Mouse (Mus musculus): Measurements from ENCODE around the gene Tmem141. TPM values are rescaled to one million over a fixed set of nuclear protein-coding genes. Genes with fewer than 3 reads are reported as not detected.

The Tmem141 gene
- total and polyA plus RNA-seq, 3 experiments: 10.9 to 25.3 TPM; not detected in 1

DNA sequence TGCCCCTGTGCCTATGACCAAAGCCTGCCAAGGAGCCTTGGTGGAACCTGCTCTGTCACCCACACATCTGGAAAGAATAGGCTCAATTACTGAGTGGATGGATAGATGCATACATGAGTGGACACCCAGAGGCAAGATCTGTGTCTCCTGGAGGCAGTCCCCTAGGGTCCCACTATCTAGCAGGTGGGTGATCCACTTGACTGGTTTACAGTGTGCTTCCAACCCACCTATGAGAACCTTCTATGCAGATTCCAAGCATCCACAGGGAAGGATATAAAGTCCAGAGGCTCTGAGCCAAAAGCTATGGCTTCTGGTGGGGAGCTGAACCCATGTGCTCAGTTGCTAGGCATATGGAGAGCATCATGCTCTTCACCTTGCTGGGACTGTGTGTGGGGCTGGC lies 35.8 kb upstream of the Tmem141 start, which contains the start of gene Lcn5:
TSS of gene Lcn5 (plus strand) at position 301 of the 400 bp plus-strand sequence.
- H3K79me2 ChIP-seq (ENCODE audit: control insufficient read depth, insufficient read depth, low read length, poor library complexity): no peaks in the 10 kb centered on the region
- no peak for TF ChIP-seq ZC3H11A (IDR thresholded peaks at IDR 0.05; ENCODE audit: low read depth, low read length)
- TF ChIP-seq NRF1 (IDR thresholded peaks at IDR 0.05; ENCODE audit: insufficient read depth, low read depth, low read length, poor library complexity, severe bottlenecking): no peak
- no peak for TF ChIP-seq CHD1 (IDR thresholded peaks at IDR 0.05; ENCODE audit: low read depth, low read length)
- no peak for TF ChIP-seq JUND (IDR thresholded peaks at IDR 0.05; ENCODE audit: low read depth, low read length)
- no peak for TF ChIP-seq RAD21 (IDR thresholded peaks at IDR 0.05; ENCODE audit: low read depth, low read length)
- TF ChIP-seq TCF12 (IDR thresholded peaks at IDR 0.05; ENCODE audit: low read depth, low read length): no peak
- no peak for TF ChIP-seq USF1 (IDR thresholded peaks at IDR 0.05; ENCODE audit: low read depth, low read length)
- TF ChIP-seq SMC3 (IDR thresholded peaks at IDR 0.05; ENCODE audit: low read depth, low read length): no peak
- TF ChIP-seq CTCF (IDR thresholded peaks at IDR 0.05 in 2 of 3, conservative IDR thresholded peaks at IDR 0.05 in 1 of 3; ENCODE audit: control insufficient read depth in 1 of 3, insufficient read depth in 1 of 3, low read depth in 2 of 3, low read length in 3 of 3, poor library complexity in 1 of 3, severe bottlenecking in 1 of 3): no peak
- TF ChIP-seq SIN3A (IDR thresholded peaks at IDR 0.05; ENCODE audit: low read length): no peak
- TF ChIP-seq MYC (IDR thresholded peaks at IDR 0.05; ENCODE audit: low read depth, low read length): no peak
- no peak for TF ChIP-seq MXI1 (IDR thresholded peaks at IDR 0.05; ENCODE audit: low read depth, low read length)
- H3K9ac ChIP-seq (ENCODE audit: control insufficient read depth, low read depth, low read length, poor library complexity, severe bottlenecking): no peak within 1 kb of the TSS
- no peak within 1 kb of the TSS for H3K27ac ChIP-seq (ENCODE audit: control insufficient read depth, low read depth, low read length)
- no peak for DNase-seq (ENCODE audit: low read depth, low spot score)
- no peak within 1 kb of the TSS for H3K4me3 ChIP-seq (ENCODE audit: control insufficient read depth in 1 of 2, insufficient read depth in 1 of 2, low read depth in 2 of 2, low read length in 2 of 2)
- H3K36me3 ChIP-seq (ENCODE audit: control insufficient read depth in 1 of 2, insufficient read depth in 2 of 2, low read length in 2 of 2): no peaks in the 10 kb centered on the region
- H3K9me3 ChIP-seq (replicated peaks; ENCODE audit: insufficient read depth, low read length): no peaks in the 10 kb centered on the region
- peaks cover 10 to 20% of the 10 kb centered on the region in 2 experiments; a peak in 3 of 4 replicates for H3K27me3 ChIP-seq (ENCODE audit: control insufficient read depth in 1 of 2, insufficient read depth in 2 of 2, low read length in 2 of 2)
- H3K4me1 ChIP-seq (ENCODE audit: control insufficient read depth in 1 of 2, insufficient read depth in 2 of 2, low read length in 2 of 2): no peaks in the 10 kb centered on the region

DNA sequence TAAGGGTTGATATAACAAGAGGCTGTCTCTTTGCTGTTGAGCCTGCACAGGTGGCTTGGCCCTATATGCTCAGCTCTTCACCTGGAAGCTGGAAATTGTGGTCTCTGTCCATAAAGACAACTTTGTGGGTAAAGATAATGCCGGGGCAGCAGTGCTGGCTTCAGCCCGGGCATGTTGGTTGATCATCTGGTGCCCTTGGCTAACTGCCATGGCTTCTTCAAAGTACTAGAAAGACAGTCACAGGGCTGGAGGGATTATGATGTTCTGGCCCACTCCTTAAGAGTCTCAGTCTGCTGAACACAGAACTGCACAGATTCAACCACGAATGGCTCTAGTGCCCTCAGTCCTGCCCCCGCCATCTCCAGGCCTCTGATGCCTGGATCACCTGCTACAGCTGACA lies 35.4 kb upstream of the Tmem141 start:
- no peak overlapping the region for H3K27ac ChIP-seq (ENCODE audit: control insufficient read depth, low read depth, low read length)
- H3K27me3 ChIP-seq (ENCODE audit: control insufficient read depth in 1 of 2, insufficient read depth in 2 of 2, low read length in 2 of 2): peaks cover 10 to 20% of the 10 kb centered on the region in 2 experiments; a peak in 3 of 4 replicates
- no peaks in the 10 kb centered on the region for H3K4me1 ChIP-seq (ENCODE audit: control insufficient read depth in 1 of 2, insufficient read depth in 2 of 2, low read length in 2 of 2)
- no peak for DNase-seq (ENCODE audit: low read depth, low spot score)
- H3K4me3 ChIP-seq (ENCODE audit: control insufficient read depth in 1 of 2, insufficient read depth in 1 of 2, low read depth in 2 of 2, low read length in 2 of 2): no peak overlapping the region
- no peaks in the 10 kb centered on the region for H3K36me3 ChIP-seq (ENCODE audit: control insufficient read depth in 1 of 2, insufficient read depth in 2 of 2, low read length in 2 of 2)
- TF ChIP-seq JUND (IDR thresholded peaks at IDR 0.05; ENCODE audit: low read depth, low read length) (no peak), CHD1 (IDR thresholded peaks at IDR 0.05; ENCODE audit: low read depth, low read length) (no peak), GATA1 (IDR thresholded peaks at IDR 0.05; ENCODE audit: low read depth, low read length) (no peak), EP300 (IDR thresholded peaks at IDR 0.05; ENCODE audit: low read depth in 1 of 2, low read length in 2 of 2) (no peak), POLR2AphosphoS2 (IDR thresholded peaks at IDR 0.05; ENCODE audit: low read length) (no peak), E2F4 (IDR thresholded peaks at IDR 0.05; ENCODE audit: borderline replicate concordance, low read depth, low read length) (no peak), MAX (IDR thresholded peaks at IDR 0.05; ENCODE audit: low read length) (no peak), ZKSCAN1 (IDR thresholded peaks at IDR 0.05; ENCODE audit: low read depth, low read length) (no peak)
- H3K9ac ChIP-seq (ENCODE audit: control insufficient read depth, low read depth, low read length, poor library complexity, severe bottlenecking): no peak overlapping the region
- H3K9me3 ChIP-seq (replicated peaks; ENCODE audit: insufficient read depth, low read length): no peaks in the 10 kb centered on the region
- H3K79me2 ChIP-seq (ENCODE audit: control insufficient read depth, insufficient read depth, low read length, poor library complexity): no peaks in the 10 kb centered on the region

Data from MEL (cell line).